Mouse (Mus musculus): Measurements from ENCODE around the gene Cebpb.

- TF ChIP-seq GABPA (IDR thresholded peaks at IDR 0.05; ENCODE audit: low read depth, low read length), result no peak
- TF ChIP-seq CTCF (IDR thresholded peaks at IDR 0.05 in 2 of 3, conservative IDR thresholded peaks at IDR 0.05 in 1 of 3; ENCODE audit: control insufficient read depth in 1 of 3, insufficient read depth in 1 of 3, low read depth in 2 of 3, low read length in 3 of 3, poor library complexity in 1 of 3, severe bottlenecking in 1 of 3), result no peak
- no peak for TF ChIP-seq MXI1 (IDR thresholded peaks at IDR 0.05; ENCODE audit: low read depth, low read length)
Measured at GRCm38 (mm10) chr2:167715008-167715407, 26.3 kb downstream of the Cebpb start.

All from MEL (cell line).